Mouse (Mus musculus) CH12.LX (cell line): ENCODE measurements around the gene Ctla4. TPM values are rescaled to one million over a fixed set of nuclear protein-coding genes. Genes with fewer than 3 reads are reported as not detected.
A peak's percentile ranks its signal among the peaks of the same experiment; 100 is the strongest.

ENCODE experiments used
- DNase-seq: peaks from one replicate; pipeline ENCODE4 v3.0.0-alpha.2; 2013; ENCODE audit errors: extremely low read depth
- H3K27ac ChIP-seq: 2 replicates; pipeline ENCODE4 v1.5.1; 2012; ENCODE audit warnings: low read depth, mild to moderate bottlenecking, control low read depth, moderate library complexity; ENCODE audit not compliant: insufficient read depth
- H3K27me3 ChIP-seq: replicated peaks from 2 replicates; pipeline ENCODE3; 2012; ENCODE audit warnings: inconsistent platforms
- H3K36me3 ChIP-seq, 2 experiments: replicated peaks in 1 of 2; 2 replicates each; pipeline versions ENCODE3 to v1.6.1; 2012; ENCODE audit warnings: inconsistent platforms in 1 of 2, low read length in 1 of 2, mild to moderate bottlenecking in 1 of 2, mixed read lengths in 1 of 2, moderate library complexity in 1 of 2; ENCODE audit not compliant: control insufficient read depth in 1 of 2, insufficient read depth in 1 of 2
- H3K4me1 ChIP-seq, 2 experiments: 2 replicates each; pipeline ENCODE4 v1.6.1; 2012; ENCODE audit warnings: inconsistent platforms in 1 of 2, moderate library complexity in 1 of 2; ENCODE audit not compliant: insufficient read depth in 2 of 2, control insufficient read depth in 1 of 2
- H3K4me2 ChIP-seq: 2 replicates; pipeline ENCODE4 v1.6.1; 2012; ENCODE audit warnings: low read depth, mild to moderate bottlenecking, control low read depth; ENCODE audit not compliant: poor library complexity, insufficient read depth, severe bottlenecking
- H3K4me3 ChIP-seq, 3 experiments: fragments of 150-350 bp in 1 of 3; sonication (generic) in 1 of 3; replicated peaks in 1 of 3; 2 replicates each; pipeline versions ENCODE3 to v1.5.1; 2011 to 2012; ENCODE audit warnings: low read depth in 2 of 3, low read length in 2 of 3, mild to moderate bottlenecking in 2 of 3, moderate library complexity in 2 of 3, control low read depth in 1 of 3, improper control_type of control experiment in 1 of 3, inconsistent platforms in 1 of 3, mixed read lengths in 1 of 3; ENCODE audit not compliant: poor library complexity in 1 of 3
- H3K79me2 ChIP-seq: replicated peaks from 2 replicates; pipeline ENCODE4 v1.6.1; 2012; ENCODE audit warnings: mild to moderate bottlenecking, moderate library complexity; ENCODE audit not compliant: control insufficient read depth, poor library complexity, insufficient read depth, severe bottlenecking; ENCODE audit errors: extremely low read depth
- H3K9ac ChIP-seq: 2 replicates; pipeline ENCODE4 v1.6.1; 2012; ENCODE audit warnings: low read depth, mild to moderate bottlenecking, control low read depth, moderate library complexity; ENCODE audit not compliant: insufficient read depth
- H3K9me3 ChIP-seq: replicated peaks from 2 replicates; pipeline ENCODE3; 2012; ENCODE audit warnings: low read length, inconsistent platforms, mixed read lengths
- BHLHE40 ChIP-seq: IDR thresholded peaks from 2 replicates; pipeline ENCODE4 v1.6.1; 2011; ENCODE audit warnings: mild to moderate bottlenecking, low read depth, low read length, improper control_type of control experiment
- CHD1 ChIP-seq: IDR thresholded peaks from 2 replicates; pipeline ENCODE4 v1.6.1; 2012; ENCODE audit warnings: low read depth, low read length, improper control_type of control experiment, inconsistent platforms
- CHD2 ChIP-seq: IDR thresholded peaks from 2 replicates; pipeline ENCODE4 v1.6.1; 2011; ENCODE audit warnings: low read length, improper control_type of control experiment
- CTCF ChIP-seq, 2 experiments: IDR thresholded peaks in 1 of 2; conservative IDR thresholded peaks in 1 of 2; 2 replicates each; pipeline ENCODE4 v1.5.1; 2011 to 2012; ENCODE audit warnings: low read depth in 2 of 2, low read length in 2 of 2, improper control_type of control experiment in 1 of 2, inconsistent platforms in 1 of 2, mild to moderate bottlenecking in 1 of 2, moderate library complexity in 1 of 2
- E2F4 ChIP-seq: IDR thresholded peaks from 2 replicates; pipeline ENCODE4 v1.6.1; 2011; ENCODE audit warnings: low read depth, low read length, improper control_type of control experiment; ENCODE audit not compliant: insufficient replicate concordance
- ELF1 ChIP-seq: IDR thresholded peaks from 2 replicates; pipeline ENCODE4 v1.6.1; 2014; ENCODE audit warnings: low read depth, mild to moderate bottlenecking, inconsistent platforms, low read length, improper control_type of control experiment
- EP300 ChIP-seq: IDR thresholded peaks from 2 replicates; pipeline ENCODE4 v1.6.1; 2011; ENCODE audit warnings: low read length, improper control_type of control experiment
- ETS1 ChIP-seq: conservative IDR thresholded peaks from 2 replicates; pipeline ENCODE4 v1.6.1; 2012; ENCODE audit warnings: low read depth, mild to moderate bottlenecking, inconsistent platforms, low read length, improper control_type of control experiment, moderate library complexity
- GABPA ChIP-seq: IDR thresholded peaks from 2 replicates; pipeline ENCODE4 v1.6.1; 2012; ENCODE audit warnings: low read depth, low read length, improper control_type of control experiment, inconsistent platforms; ENCODE audit not compliant: insufficient replicate concordance
- HCFC1 ChIP-seq: IDR thresholded peaks from 2 replicates; pipeline ENCODE4 v1.6.1; 2012; ENCODE audit warnings: low read depth, mild to moderate bottlenecking, inconsistent platforms, low read length, improper control_type of control experiment
- IRF4 ChIP-seq: IDR thresholded peaks from 2 replicates; pipeline ENCODE4 v1.6.1; 2014; ENCODE audit warnings: low read depth, mild to moderate bottlenecking, inconsistent platforms, low read length, improper control_type of control experiment
- JUN ChIP-seq: IDR thresholded peaks from 2 replicates; pipeline ENCODE4 v1.6.1; 2011; ENCODE audit warnings: low read depth, mild to moderate bottlenecking, low read length, improper control_type of control experiment, moderate library complexity; ENCODE audit not compliant: insufficient read depth
- JUND ChIP-seq: conservative IDR thresholded peaks from 2 replicates; pipeline ENCODE4 v1.6.1; 2011; ENCODE audit warnings: low read depth, low read length, improper control_type of control experiment
- KAT2A ChIP-seq: IDR thresholded peaks from 2 replicates; pipeline ENCODE4 v1.6.1; 2012; ENCODE audit warnings: low read length, improper control_type of control experiment, inconsistent platforms; ENCODE audit not compliant: insufficient replicate concordance
- MAFK ChIP-seq: IDR thresholded peaks from 2 replicates; pipeline ENCODE4 v1.6.1; 2011; ENCODE audit warnings: low read length, improper control_type of control experiment; ENCODE audit not compliant: insufficient replicate concordance
- MAX ChIP-seq: IDR thresholded peaks from 2 replicates; pipeline ENCODE4 v1.6.1; 2011; ENCODE audit warnings: low read length, improper control_type of control experiment
- MAZ ChIP-seq: IDR thresholded peaks from 2 replicates; pipeline ENCODE4 v1.6.1; 2012; ENCODE audit warnings: low read depth, mild to moderate bottlenecking, inconsistent platforms, low read length, improper control_type of control experiment, moderate library complexity
- MEF2A ChIP-seq: IDR thresholded peaks from 2 replicates; pipeline ENCODE4 v1.6.1; 2014; ENCODE audit warnings: low read depth, mild to moderate bottlenecking, inconsistent platforms, low read length, improper control_type of control experiment, borderline replicate concordance
- MXI1 ChIP-seq: IDR thresholded peaks from 2 replicates; pipeline ENCODE4 v1.6.1; 2011; ENCODE audit warnings: mild to moderate bottlenecking, low read depth, low read length, improper control_type of control experiment
- MYC ChIP-seq: IDR thresholded peaks from 2 replicates; pipeline ENCODE4 v1.6.1; 2011; ENCODE audit warnings: low read depth, mild to moderate bottlenecking, improper control_type of control experiment, low read length
- NELFE ChIP-seq: IDR thresholded peaks from 2 replicates; pipeline ENCODE4 v1.6.1; 2011; ENCODE audit warnings: low read depth, low read length, improper control_type of control experiment
- POLR2A ChIP-seq: IDR thresholded peaks from 2 replicates; pipeline ENCODE4 v1.6.1; 2011; ENCODE audit warnings: low read depth, mild to moderate bottlenecking, improper control_type of control experiment, low read length
- RAD21 ChIP-seq: IDR thresholded peaks from 2 replicates; pipeline ENCODE4 v1.6.1; 2011; ENCODE audit warnings: low read depth, mild to moderate bottlenecking, low read length, improper control_type of control experiment, moderate library complexity
- SIN3A ChIP-seq: IDR thresholded peaks from 2 replicates; pipeline ENCODE4 v1.6.1; 2012; ENCODE audit warnings: low read length, improper control_type of control experiment, inconsistent platforms
- SMC3 ChIP-seq: IDR thresholded peaks from 2 replicates; pipeline ENCODE4 v1.6.1; 2011; ENCODE audit warnings: low read depth, low read length, improper control_type of control experiment
- TBP ChIP-seq: conservative IDR thresholded peaks from 2 replicates; pipeline ENCODE4 v1.6.1; 2011; ENCODE audit warnings: low read depth, low read length, improper control_type of control experiment
- USF1 ChIP-seq: IDR thresholded peaks from 2 replicates; pipeline ENCODE4 v1.6.1; 2014; ENCODE audit warnings: low read depth, mild to moderate bottlenecking, inconsistent platforms, low read length, improper control_type of control experiment
- ZC3H11A ChIP-seq: IDR thresholded peaks from 2 replicates; pipeline ENCODE4 v1.6.1; 2012; ENCODE audit warnings: low read depth, mild to moderate bottlenecking, inconsistent platforms, low read length, improper control_type of control experiment
- ZKSCAN1 ChIP-seq: IDR thresholded peaks from 2 replicates; pipeline ENCODE4 v1.6.1; 2012; ENCODE audit warnings: low read depth, inconsistent platforms, low read length, improper control_type of control experiment, borderline replicate concordance
- ZNF384 ChIP-seq: IDR thresholded peaks from 2 replicates; pipeline ENCODE4 v1.6.1; 2012; ENCODE audit warnings: low read depth, low read length, improper control_type of control experiment, inconsistent platforms
- dilution Hi-C: fragments of 300-500 bp; cut with MboI; formaldehyde crosslinking; loops from 2 replicates; pipeline ENCODE4 v1.14.3; 2020; ENCODE audit warnings: low sequenced_read_pairs; ENCODE audit not compliant: extremely low pct_unique_long_range_greater_than_20kb, extremely low pct_ligation_motif_present
- in situ Hi-C: fragments of 300-500 bp; cut with MboI; formaldehyde crosslinking; loops from 3 replicates; pipeline ENCODE4 v1.14.3; 2019; ENCODE audit warnings: low sequenced_read_pairs, low pct_ligation_motif_present, low pct_unique_long_range_greater_than_20kb, mixed read lengths
- polyA plus RNA-seq: library from polyadenylated mRNA; unstranded; fragments of >175 nt; gene quantifications from 2 replicates; pipeline ENCODE4 v1.2.1, GENCODE M21; 2012; ENCODE audit warnings: low read depth; ENCODE audit not compliant: insufficient read length
- total RNA-seq, 2 experiments: library from RNA; depleted of rRNA; stranded (reverse); fragments of 300-350 nt in 1 of 2; fragments of >200 nt in 1 of 2; gene quantifications; 2 replicates each; pipeline ENCODE4 v1.2.3; 2012 to 2014

The Ctla4 gene
- total and polyA plus RNA-seq, 3 experiments, result 11.6 to 54.7 (median 53.7) TPM

DNA sequence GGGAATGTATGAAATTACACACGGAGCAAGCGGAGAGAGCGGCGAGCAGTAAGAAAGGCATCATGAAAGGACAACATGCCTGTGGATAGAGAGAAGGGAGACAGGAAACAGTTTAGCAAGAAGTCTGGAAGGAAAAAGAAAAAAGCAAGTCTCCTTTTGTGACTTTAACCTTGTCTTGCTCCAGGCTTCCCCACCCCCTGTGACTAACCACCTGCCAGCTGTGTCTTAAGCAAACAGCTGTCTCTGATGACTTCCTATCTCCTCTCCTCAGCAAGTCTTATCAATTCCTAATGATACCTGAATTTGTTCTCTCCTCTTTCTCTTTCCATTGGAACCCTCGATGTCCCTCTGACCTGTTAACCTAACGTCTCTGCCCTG is 34.0 kb upstream of the Ctla4 start:
- Histone ChIP-seq H3K4me2 (peak overlapping the region; percentile 79), H3K36me3 (peaks cover 0 to 15% of the 10 kb centered on the region in 2 experiments), H3K9me3 (no peaks in the 10 kb centered on the region), H3K4me1 (peaks cover 11 to 56% of the 10 kb centered on the region in 2 experiments), H3K27ac (peak overlapping the region; percentile 88), H3K9ac (peak overlapping the region; percentile 53), H3K27me3 (no peaks in the 10 kb centered on the region), H3K79me2 (peaks cover 18% of the 10 kb centered on the region), H3K4me3 (peak overlapping the region; percentile 20 to 39 (median 28))
- TF ChIP-seq NELFE, result no peak
- no peak for TF ChIP-seq HCFC1
- no peak for TF ChIP-seq CHD2
- TF ChIP-seq ETS1, result peak; percentile 63
- no peak for TF ChIP-seq USF1
- no peak for TF ChIP-seq KAT2A
- in situ Hi-C loops (loop anchor here (10.0 to 25.0 kb wide), 2 partner anchors 138 to 690 kb away; partner anchors contain the start of gene Cd28), dilution Hi-C loops (no loop called here)
- no peak for DNase-seq

DNA sequence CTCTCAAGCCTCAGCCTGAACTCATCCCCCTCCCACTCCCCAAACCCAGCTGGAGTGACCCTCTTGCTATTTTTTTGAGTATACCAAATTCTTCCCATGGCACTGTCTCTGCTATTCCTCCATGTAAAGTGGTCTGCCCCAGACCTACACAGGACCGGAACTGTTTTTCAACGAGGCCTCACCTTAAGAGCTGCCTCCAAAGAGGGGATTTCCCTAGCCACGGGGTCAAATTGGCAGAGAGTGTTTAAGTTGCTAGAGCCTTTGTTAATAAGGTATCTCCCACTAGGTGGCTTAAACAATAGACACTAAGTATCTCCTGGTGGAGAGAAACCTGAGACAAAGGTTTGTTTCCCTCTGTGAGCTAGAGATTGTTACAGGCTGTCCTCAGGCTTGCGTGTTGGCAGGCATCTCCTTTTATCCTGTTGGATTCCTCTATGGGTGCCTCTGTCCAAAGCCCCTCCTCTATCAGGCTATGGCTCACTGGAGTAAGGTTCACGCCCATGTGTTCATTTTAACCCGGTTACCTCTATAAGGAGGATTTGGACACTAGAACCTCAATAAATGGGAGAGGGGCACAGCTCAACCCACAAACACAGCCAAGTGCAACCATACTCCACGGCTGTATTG is 33.4 kb upstream of the Ctla4 start:
- dilution Hi-C loops, result no loop called here
- DNase-seq, result peak; percentile 83
- H3K4me3 ChIP-seq, result peak overlapping the region; percentile 20 to 39 (median 28)
- peaks cover 0 to 15% of the 10 kb centered on the region in 2 experiments for H3K36me3 ChIP-seq
- peaks cover 12 to 61% of the 10 kb centered on the region in 2 experiments for H3K4me1 ChIP-seq
- H3K9me3 ChIP-seq, result no peaks in the 10 kb centered on the region
- no peaks in the 10 kb centered on the region for H3K27me3 ChIP-seq
- peaks cover 18% of the 10 kb centered on the region for H3K79me2 ChIP-seq
- H3K4me2 ChIP-seq, result peak overlapping the region; percentile 79
- peak overlapping the region; percentile 88 for H3K27ac ChIP-seq
- in situ Hi-C loops, result loop anchor here (10.0 to 25.0 kb wide), 2 partner anchors 139 to 691 kb away; partner anchors contain the start of gene Cd28
- peak overlapping the region; percentile 53 for H3K9ac ChIP-seq
- TF ChIP-seq ZNF384 (0 out of 2 replicates have a peak, but pooled peaks have one; percentile 26), CHD2 (no peak), MAFK (no peak), RAD21 (peak; percentile 37), MEF2A (0 out of 2 replicates have a peak, but pooled peaks have one; percentile 14), EP300 (peak; percentile 52), USF1 (peak; percentile 28; the same call in 1 of the 2 replicates), MXI1 (0 out of 2 replicates have a peak, but pooled peaks have one; percentile 27), JUND (no peak), ZKSCAN1 (no peak), BHLHE40 (peak; percentile 60; the same call in 1 of the 2 replicates), MYC (peak; percentile 74), POLR2A (peak; percentile 36; the same call in 1 of the 2 replicates), CHD1 (peak; percentile 93), GABPA (no peak), NELFE (peak; percentile 57; the same call in 1 of the 2 replicates), MAX (0 out of 2 replicates have a peak, but pooled peaks have one; percentile 48), IRF4 (peak; percentile 18; the same call in 1 of the 2 replicates), ZC3H11A (no peak), ETS1 (peak; percentile 72), TBP (peak; percentile 64; the same call in 1 of the 2 replicates), E2F4 (no peak), JUN (peak; percentile 11; the same call in 1 of the 2 replicates), HCFC1 (peak; percentile 26), CTCF (conservative IDR thresholded peaks at IDR 0.05 in 1 of 2, IDR thresholded peaks at IDR 0.05 in 1 of 2; ENCODE audit: low read depth in 2 of 2, low read length in 2 of 2) (peak in 1 of 2 experiments; percentile 62; a peak in 2 of 4 replicates), SIN3A (0 out of 2 replicates have a peak, but pooled peaks have one; percentile 50), MAZ (0 out of 2 replicates have a peak, but pooled peaks have one; percentile 31), ELF1 (peak; percentile 70), SMC3 (peak; percentile 58)
